Mouse (Mus musculus) urinary bladder, postnatal 14 days (tissue): ENCODE results near the gene Cdc42ep5.

Experiments used
- DNase-seq: peaks from one replicate; pipeline ENCODE4 v3.0.0; 2021; ENCODE audit warnings: low spot score

Gene Cdc42ep5

GRCm38 (mm10) chr7:4125306-4125705, 39.4 kb downstream of the Cdc42ep5 start:
- no peak for DNase-seq

- no peak for DNase-seq
These were observed 39.8 kb downstream of the Cdc42ep5 start for GRCm38 (mm10) chr7:4124856-4125255.

GRCm38 (mm10) chr7:4124315-4124759, 40.3 kb downstream of the Cdc42ep5 start:
- DNase-seq, result no peak

GRCm38 (mm10) chr7:4123732-4124131, 40.9 kb downstream of the Cdc42ep5 start:
- DNase-seq, result no peak

GRCm38 (mm10) chr7:4122783-4123182, 41.9 kb downstream of the Cdc42ep5 start:
- DNase-seq, result no peak

GRCm38 (mm10) chr7:4122076-4122768, 42.4 kb downstream of the Cdc42ep5 start:
- no peak for DNase-seq

- no peak for DNase-seq
These were observed 44.4 kb downstream of the Cdc42ep5 start for GRCm38 (mm10) chr7:4119976-4120921.

GRCm38 (mm10) chr7:4119344-4119902, 45.2 kb downstream of the Cdc42ep5 start, which contains the start of gene Ttyh1:
Gene Ttyh1 (plus strand): TSS chr7:4119408.
- DNase-seq, result no peak

GRCm38 (mm10) chr7:4117050-4117814, 47.4 kb downstream of the Cdc42ep5 start:
- no peak for DNase-seq

- no peak for DNase-seq
These were observed 52.9 kb downstream of the Cdc42ep5 start for GRCm38 (mm10) chr7:4111766-4112165.

GRCm38 (mm10) chr7:4103411-4103810, 61.2 kb downstream of the Cdc42ep5 start:
- DNase-seq, result no peak
